Mouse (Mus musculus) liver, embryonic 16.5 days (tissue): ENCODE data around the gene Slc16a14. TPM values are rescaled to one million over a fixed set of nuclear protein-coding genes. Genes with fewer than 3 reads are reported as not detected.

Experiments used
- ATAC-seq: fragments of 200-750 bp; cut with Nextera tagmentation; 2 replicates; pipeline ENCODE4 v1.8.0; 2017; ENCODE audit warnings: low read depth, mild to moderate bottlenecking, moderate number of reproducible peaks, moderate library complexity
- H3K27ac ChIP-seq: fragments of 300-500 bp; sonication (generic); 2 replicates; pipeline ENCODE4 v1.5.1; 2014; ENCODE audit warnings: mild to moderate bottlenecking, low read length
- H3K27me3 ChIP-seq: fragments of 300-500 bp; sonication (generic); 2 replicates; pipeline ENCODE4 v1.6.1; 2014; ENCODE audit warnings: low read depth, low read length, mixed read lengths; ENCODE audit not compliant: control insufficient read depth, insufficient read depth
- H3K36me3 ChIP-seq: fragments of 300-500 bp; sonication (generic); 2 replicates; pipeline ENCODE4 v1.6.1; 2014; ENCODE audit warnings: mild to moderate bottlenecking; ENCODE audit not compliant: control insufficient read depth, insufficient read depth
- H3K4me1 ChIP-seq: fragments of 300-500 bp; sonication (generic); 2 replicates; pipeline ENCODE4 v1.6.1; 2014; ENCODE audit warnings: low read depth, low read length, mixed read lengths; ENCODE audit not compliant: control insufficient read depth
- H3K4me2 ChIP-seq: fragments of 300-500 bp; sonication (generic); 2 replicates; pipeline ENCODE4 v1.6.1; 2014; ENCODE audit warnings: low read depth, low read length, mixed read lengths
- H3K4me3 ChIP-seq: fragments of 300-500 bp; sonication (generic); 2 replicates; pipeline ENCODE4 v1.5.1; 2014; ENCODE audit warnings: low read depth, mild to moderate bottlenecking, low read length
- H3K9ac ChIP-seq: fragments of 300-500 bp; sonication (generic); 2 replicates; pipeline ENCODE4 v1.6.1; 2014; ENCODE audit warnings: low read depth, low read length
- H3K9me3 ChIP-seq: fragments of 300-500 bp; sonication (generic); replicated peaks from 2 replicates; pipeline ENCODE4 v1.6.1; 2016; ENCODE audit warnings: low read length; ENCODE audit not compliant: control insufficient read depth
- WGBS: fragments of 180-500 bp; shearing (Covaris S2); extraction: QIAGEN DNeasy Blood & Tissue Kit; methylation state at CpG from one replicate; pipeline ENCODE4 v1.1.7; 2014; ENCODE audit not compliant: insufficient replicate concordance; 5-methylcytosine and 5-hydroxymethylcytosine counted together
- polyA plus RNA-seq: library from polyadenylated mRNA; unstranded; fragments of >200 nt; fragmentation: Nextera tagmentation; extraction: Ambion mirVana; gene quantifications from 2 replicates; pipeline ENCODE4 v1.2.1, GENCODE M21; 2015

Gene Slc16a14
- polyA plus RNA-seq, 1 experiment from 2014 or later: 0.04 TPM

DNA sequence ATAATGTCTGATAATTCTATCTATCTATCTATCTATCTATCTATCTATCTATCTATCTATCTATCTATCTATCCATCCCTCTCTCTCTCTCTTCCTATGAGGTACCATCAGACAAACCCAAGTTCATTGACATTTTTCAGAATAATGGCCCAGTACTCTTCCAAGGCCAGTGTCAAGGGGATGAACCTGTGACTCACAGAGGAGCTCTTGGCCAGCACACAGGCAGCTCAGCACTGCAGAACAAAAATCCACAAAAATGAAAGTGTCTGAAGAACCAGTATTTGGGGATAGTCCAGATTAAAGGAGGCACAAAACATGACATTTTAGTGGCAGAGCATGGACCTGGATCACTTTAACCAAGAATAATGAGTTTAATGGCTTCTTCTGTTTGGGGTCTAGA, 7.7 kb upstream of the Slc16a14 start:
- Histone ChIP-seq H3K4me3 (no peak overlapping the region), H3K27me3 (no peaks in the 10 kb centered on the region), H3K27ac (no peak overlapping the region), H3K4me1 (no peaks in the 10 kb centered on the region), H3K9ac (no peak overlapping the region), H3K36me3 (no peaks in the 10 kb centered on the region), H3K9me3 (no peaks in the 10 kb centered on the region), H3K4me2 (no peak overlapping the region)
- no peak for ATAC-seq

DNA sequence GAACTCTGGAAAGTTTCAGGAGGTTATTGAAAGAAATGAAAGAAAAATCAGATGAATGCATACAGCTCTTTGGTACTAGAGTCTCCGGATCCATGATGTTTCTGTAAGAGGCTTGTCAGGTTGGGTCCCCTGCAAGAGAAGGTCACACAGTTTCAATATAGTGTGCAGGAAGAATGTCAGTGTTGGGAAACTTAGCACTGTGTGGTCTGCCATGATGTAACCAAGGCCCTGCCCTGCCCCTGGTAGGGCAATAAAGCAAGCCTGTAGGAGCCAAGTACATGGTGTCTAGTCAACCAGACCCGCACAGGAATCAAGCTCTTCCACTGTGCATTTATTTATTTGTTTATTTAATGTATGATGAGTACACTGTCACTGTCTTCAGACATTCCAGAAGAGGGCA, 5.4 kb upstream of the Slc16a14 start:
- H3K27me3 ChIP-seq: peaks cover 5% of the 10 kb centered on the region
- H3K9me3 ChIP-seq: no peaks in the 10 kb centered on the region
- no peaks in the 10 kb centered on the region for H3K36me3 ChIP-seq
- no peak overlapping the region for H3K9ac ChIP-seq
- peak; percentile 39; the same call in 1 of the 2 replicates for ATAC-seq
- H3K27ac ChIP-seq: no peak overlapping the region
- no peak overlapping the region for H3K4me3 ChIP-seq
- H3K4me1 ChIP-seq: no peaks in the 10 kb centered on the region
- WGBS: 59% methylated on average over 2 of the region's 2 CpGs
- H3K4me2 ChIP-seq: no peak overlapping the region

GRCm38 (mm10) chr1:84939466-84939865, 4.5 kb upstream of the Slc16a14 start:
- H3K9ac ChIP-seq: no peak overlapping the region
- 48% methylated on average over 4 of the region's 4 CpGs for WGBS
- ATAC-seq: no peak

DNA sequence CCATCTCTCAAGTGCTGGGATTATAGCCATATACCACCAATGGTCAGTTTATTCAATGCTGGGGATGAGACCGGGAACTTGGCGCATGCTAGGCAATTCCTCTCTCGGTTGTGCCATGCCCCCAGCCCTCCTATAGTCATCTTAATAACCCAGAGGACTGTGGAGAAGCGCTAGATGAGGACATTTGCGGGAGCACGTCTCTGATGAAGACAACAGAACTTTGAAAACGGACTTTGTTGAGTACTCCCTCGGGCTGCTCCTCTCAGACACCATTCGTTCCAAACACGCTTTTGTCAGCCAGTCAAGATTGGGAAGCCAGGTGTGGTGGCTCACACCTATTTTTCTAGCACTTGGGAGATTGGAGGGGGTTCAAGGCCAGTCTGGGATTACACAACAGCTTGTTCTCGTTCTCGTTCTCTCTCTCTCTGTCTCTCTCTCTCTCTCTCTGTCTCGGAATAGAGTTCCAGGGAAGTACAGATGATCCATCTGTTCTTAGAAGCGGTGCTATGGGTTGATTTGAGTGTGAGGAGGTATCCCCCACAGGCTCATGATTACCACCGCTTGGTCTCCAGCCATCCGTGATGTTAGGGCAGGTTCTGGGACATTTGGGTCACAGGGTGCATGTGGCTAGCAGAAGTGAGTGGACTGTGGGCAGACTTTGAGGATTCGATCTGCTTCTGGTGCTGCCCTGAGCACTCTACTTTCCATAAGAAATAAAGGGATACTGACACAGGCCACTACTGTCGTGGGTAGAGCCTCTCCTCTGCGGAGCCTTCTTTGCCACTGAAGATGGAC, 2.0 kb upstream of the Slc16a14 start:
- H3K4me3 ChIP-seq: no peak overlapping the region
- no peaks in the 10 kb centered on the region for H3K36me3 ChIP-seq
- peaks cover 4% of the 10 kb centered on the region; the same call in 1 of the 2 replicates for H3K4me1 ChIP-seq
- ATAC-seq: no peak
- no peak overlapping the region for H3K9ac ChIP-seq
- peaks cover 20% of the 10 kb centered on the region for H3K27me3 ChIP-seq
- H3K27ac ChIP-seq: no peak overlapping the region
- H3K9me3 ChIP-seq: no peaks in the 10 kb centered on the region
- 68% methylated on average over 19 of the region's 19 CpGs for WGBS
- no peak overlapping the region for H3K4me2 ChIP-seq

More at GRCm38 (mm10) chr1:84939466-84939865, 4.5 kb upstream of the Slc16a14 start:
- Histone ChIP-seq H3K4me1 (no peaks in the 10 kb centered on the region; the same call in 1 of the 2 replicates), H3K4me2 (no peak overlapping the region), H3K36me3 (no peaks in the 10 kb centered on the region), H3K27ac (no peak overlapping the region), H3K27me3 (peaks cover 11% of the 10 kb centered on the region), H3K9me3 (no peaks in the 10 kb centered on the region), H3K4me3 (no peak overlapping the region)

GRCm38 (mm10) chr1:84935668-84936067, 734 bp upstream of the Slc16a14 start:
- peaks cover 4% of the 10 kb centered on the region; the same call in 1 of the 2 replicates for H3K4me1 ChIP-seq
- peaks cover 20% of the 10 kb centered on the region for H3K27me3 ChIP-seq
- no peaks in the 10 kb centered on the region for H3K36me3 ChIP-seq
- no peak overlapping the region for H3K9ac ChIP-seq
- no peak overlapping the region for H3K4me2 ChIP-seq
- no peak overlapping the region for H3K27ac ChIP-seq
- H3K4me3 ChIP-seq: no peak overlapping the region
- no peak for ATAC-seq
- no peaks in the 10 kb centered on the region for H3K9me3 ChIP-seq
- WGBS: 22% methylated on average over 9 of the region's 9 CpGs

- Histone ChIP-seq H3K27me3 (peaks cover 20% of the 10 kb centered on the region), H3K4me2 (peak overlapping the region; percentile 50), H3K27ac (no peak overlapping the region), H3K4me1 (peaks cover 4% of the 10 kb centered on the region; the same call in 1 of the 2 replicates), H3K9ac (no peak overlapping the region), H3K9me3 (no peaks in the 10 kb centered on the region), H3K36me3 (no peaks in the 10 kb centered on the region), H3K4me3 (peak overlapping the region; percentile 26)
- ATAC-seq: no peak
- 1% methylated on average over 12 of the region's 12 CpGs for WGBS
These were observed 807 bp downstream of the Slc16a14 start for GRCm38 (mm10) chr1:84934151-84934502.

DNA sequence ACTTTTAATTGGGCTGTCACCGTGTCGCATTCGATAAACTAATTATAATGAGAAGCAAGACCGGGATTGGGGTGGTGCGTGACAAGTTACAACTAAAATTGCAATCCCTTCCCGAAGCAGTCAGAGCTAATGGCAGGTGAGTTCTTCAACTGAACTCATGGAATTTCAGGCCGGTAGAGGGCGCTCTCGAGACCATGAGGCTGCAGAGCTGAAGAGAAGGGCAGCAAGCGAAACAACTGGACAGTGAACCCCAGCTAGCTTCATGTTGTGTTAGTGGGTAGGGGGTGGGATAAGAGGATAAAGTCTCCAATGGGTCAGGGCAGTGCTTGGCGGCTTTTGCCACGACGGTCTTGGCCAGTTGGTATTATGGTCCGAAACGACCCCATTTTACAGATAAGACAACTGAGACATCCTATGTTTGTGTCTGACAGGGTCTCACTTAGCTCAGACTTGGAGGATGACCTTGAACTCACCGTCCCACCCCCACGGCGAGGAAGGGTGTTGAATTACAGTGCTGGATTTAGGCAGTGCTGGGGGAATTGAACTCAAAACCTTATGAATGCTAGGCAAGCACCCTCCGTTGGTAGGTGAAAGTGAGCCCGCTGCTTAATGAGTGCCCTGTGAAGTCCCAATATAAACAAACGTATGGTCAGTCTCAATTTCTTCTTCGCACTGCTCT, 1.3 kb downstream of the Slc16a14 start:
- no peak overlapping the region for H3K27ac ChIP-seq

DNA sequence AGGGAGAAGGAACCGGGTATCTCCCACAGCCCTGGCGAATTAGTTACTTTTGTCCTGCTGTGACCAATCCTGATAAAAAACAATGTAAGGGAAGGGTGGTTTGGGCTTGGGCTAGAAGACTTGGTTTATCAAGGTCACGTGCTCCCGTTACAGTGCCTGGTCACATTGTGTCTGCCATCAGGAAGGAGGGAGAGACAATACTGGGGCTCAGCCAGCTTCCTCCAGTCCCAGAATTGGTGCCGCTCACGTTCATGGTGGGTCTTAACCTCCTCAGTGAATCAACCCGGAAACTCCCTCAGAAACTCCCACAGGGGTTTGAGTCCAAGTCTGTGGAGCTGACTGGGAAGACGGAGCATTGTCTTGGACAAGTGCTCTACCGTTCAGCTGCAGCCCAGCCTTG, 9.3 kb downstream of the Slc16a14 start:
- no peaks in the 10 kb centered on the region for H3K9me3 ChIP-seq
- no peaks in the 10 kb centered on the region for H3K27me3 ChIP-seq
- H3K4me1 ChIP-seq: no peaks in the 10 kb centered on the region
- ATAC-seq: no peak
- no peak overlapping the region for H3K4me3 ChIP-seq
- 60% methylated on average over 9 of the region's 9 CpGs for WGBS
- no peak overlapping the region for H3K4me2 ChIP-seq
- no peak overlapping the region for H3K9ac ChIP-seq
- no peak overlapping the region for H3K27ac ChIP-seq
- H3K36me3 ChIP-seq: no peaks in the 10 kb centered on the region

More for the DNA sequence above, 1.3 kb downstream of the Slc16a14 start:
- no peak overlapping the region for H3K9ac ChIP-seq
- peak overlapping the region; percentile 26 for H3K4me3 ChIP-seq
- peaks cover 20% of the 10 kb centered on the region for H3K27me3 ChIP-seq
- ATAC-seq: no peak
- H3K4me1 ChIP-seq: peaks cover 4% of the 10 kb centered on the region; the same call in 1 of the 2 replicates
- H3K4me2 ChIP-seq: peak overlapping the region; percentile 50
- H3K9me3 ChIP-seq: no peaks in the 10 kb centered on the region
- H3K36me3 ChIP-seq: no peaks in the 10 kb centered on the region
- WGBS: 8% methylated on average over 22 of the region's 22 CpGs

DNA sequence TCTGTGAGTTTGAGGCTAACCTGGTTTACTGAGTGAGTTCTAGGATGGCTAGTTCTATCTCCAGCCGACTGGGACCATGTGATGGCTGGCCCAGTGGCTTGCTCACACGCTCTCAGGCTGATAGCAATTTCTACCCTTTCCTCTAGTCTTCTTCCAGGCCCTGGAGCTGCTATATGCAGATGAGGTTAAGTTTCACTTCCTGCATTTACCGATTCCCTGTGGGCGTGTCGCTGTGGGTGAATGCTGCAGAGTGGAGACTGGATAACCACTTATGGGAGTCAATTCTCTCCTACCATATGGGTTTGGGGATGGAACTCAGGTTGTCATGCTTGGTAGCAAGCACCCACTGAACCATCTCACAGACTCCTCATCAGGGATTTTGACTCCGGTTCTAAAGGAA, 10.8 kb downstream of the Slc16a14 start:
- Histone ChIP-seq H3K4me2 (no peak overlapping the region), H3K27me3 (no peaks in the 10 kb centered on the region), H3K27ac (no peak overlapping the region), H3K9ac (no peak overlapping the region), H3K4me3 (no peak overlapping the region), H3K36me3 (no peaks in the 10 kb centered on the region), H3K9me3 (no peaks in the 10 kb centered on the region), H3K4me1 (no peaks in the 10 kb centered on the region)
- ATAC-seq: no peak
- WGBS: 53% methylated on average over 6 of the region's 6 CpGs
